Mouse (Mus musculus): ENCODE results near the gene Tgif1. TPM values are rescaled to one million over a fixed set of nuclear protein-coding genes. Genes with fewer than 3 reads are reported as not detected.

The Tgif1 gene
- polyA plus RNA-seq, 1 experiment from 2014 or later: 10.9 TPM

GRCm38 (mm10) chr17:70848511-70849398 is 4.6 kb downstream of the Tgif1 start:
- Histone ChIP-seq H3K27ac (ENCODE audit: low read depth, low read length) (peak overlapping the region; percentile 78), H3K9me3 (ENCODE audit: control insufficient read depth, low read length) (no peaks in the 10 kb centered on the region), H3K4me2 (ENCODE audit: low read depth, low read length) (peak overlapping the region; percentile 97), H3K4me3 (ENCODE audit: low read depth, low read length) (peak overlapping the region; percentile 54), H3K9ac (replicated peaks; ENCODE audit: low read depth, low read length) (peak overlapping the region; percentile 35), H3K4me1 (ENCODE audit: control insufficient read depth, insufficient read depth, low read length) (peaks cover 4% of the 10 kb centered on the region; the same call in 1 of the 2 replicates), H3K27me3 (ENCODE audit: control insufficient read depth, insufficient read depth, low read length) (no peaks in the 10 kb centered on the region; the same call in 1 of the 2 replicates), H3K36me3 (ENCODE audit: control insufficient read depth, insufficient read depth, low read length) (no peaks in the 10 kb centered on the region)
- 1% methylated on average over 23 of the region's 23 CpGs for WGBS
- no peak for ATAC-seq (ENCODE audit: low read depth)

GRCm38 (mm10) chr17:70847751-70848510 is 5.4 kb downstream of the Tgif1 start:
- no peak for ATAC-seq (ENCODE audit: low read depth)
- under 1% methylated on average over 17 of the region's 17 CpGs for WGBS
- Histone ChIP-seq H3K9me3 (ENCODE audit: control insufficient read depth, low read length) (no peaks in the 10 kb centered on the region), H3K4me1 (ENCODE audit: control insufficient read depth, insufficient read depth, low read length) (peaks cover 4% of the 10 kb centered on the region; the same call in 1 of the 2 replicates), H3K4me2 (ENCODE audit: low read depth, low read length) (peak overlapping the region; percentile 97), H3K9ac (replicated peaks; ENCODE audit: low read depth, low read length) (peak overlapping the region; percentile 35; the same call in 1 of the 2 replicates), H3K36me3 (ENCODE audit: control insufficient read depth, insufficient read depth, low read length) (no peaks in the 10 kb centered on the region), H3K4me3 (ENCODE audit: low read depth, low read length) (peak overlapping the region; percentile 54), H3K27ac (ENCODE audit: low read depth, low read length) (peak overlapping the region; percentile 78; the same call in 1 of the 2 replicates), H3K27me3 (ENCODE audit: control insufficient read depth, insufficient read depth, low read length) (no peaks in the 10 kb centered on the region; the same call in 1 of the 2 replicates)

- H3K9me3 ChIP-seq (ENCODE audit: control insufficient read depth, low read length): no peaks in the 10 kb centered on the region
- no peak overlapping the region for H3K9ac ChIP-seq (replicated peaks; ENCODE audit: low read depth, low read length)
- H3K27me3 ChIP-seq (ENCODE audit: control insufficient read depth, insufficient read depth, low read length): no peaks in the 10 kb centered on the region; the same call in 1 of the 2 replicates
- no peak for ATAC-seq (ENCODE audit: low read depth)
- H3K27ac ChIP-seq (ENCODE audit: low read depth, low read length): no peak overlapping the region
- no peaks in the 10 kb centered on the region for H3K36me3 ChIP-seq (ENCODE audit: control insufficient read depth, insufficient read depth, low read length)
- peaks cover 4% of the 10 kb centered on the region; the same call in 1 of the 2 replicates for H3K4me1 ChIP-seq (ENCODE audit: control insufficient read depth, insufficient read depth, low read length)
- H3K4me3 ChIP-seq (ENCODE audit: low read depth, low read length): no peak overlapping the region
- under 1% methylated on average over 4 of the region's 4 CpGs for WGBS
- peak overlapping the region; percentile 17; the same call in 1 of the 2 replicates for H3K4me2 ChIP-seq (ENCODE audit: low read depth, low read length)
Measured at GRCm38 (mm10) chr17:70847086-70847485, 6.3 kb downstream of the Tgif1 start.

GRCm38 (mm10) chr17:70846111-70846644 is 7.2 kb downstream of the Tgif1 start:
- Histone ChIP-seq H3K9me3 (ENCODE audit: control insufficient read depth, low read length) (no peaks in the 10 kb centered on the region), H3K36me3 (ENCODE audit: control insufficient read depth, insufficient read depth, low read length) (no peaks in the 10 kb centered on the region), H3K4me2 (ENCODE audit: low read depth, low read length) (no peak overlapping the region), H3K27ac (ENCODE audit: low read depth, low read length) (no peak overlapping the region), H3K4me1 (ENCODE audit: control insufficient read depth, insufficient read depth, low read length) (peaks cover 4% of the 10 kb centered on the region; the same call in 1 of the 2 replicates), H3K27me3 (ENCODE audit: control insufficient read depth, insufficient read depth, low read length) (no peaks in the 10 kb centered on the region; the same call in 1 of the 2 replicates), H3K9ac (replicated peaks; ENCODE audit: low read depth, low read length) (no peak overlapping the region), H3K4me3 (ENCODE audit: low read depth, low read length) (no peak overlapping the region)
- 72% methylated on average over 8 of the region's 8 CpGs for WGBS
- ATAC-seq (ENCODE audit: low read depth): no peak

- H3K4me2 ChIP-seq (ENCODE audit: low read depth, low read length): no peak overlapping the region
- H3K27me3 ChIP-seq (ENCODE audit: control insufficient read depth, insufficient read depth, low read length): no peaks in the 10 kb centered on the region; the same call in 1 of the 2 replicates
- no peak overlapping the region for H3K4me3 ChIP-seq (ENCODE audit: low read depth, low read length)
- H3K27ac ChIP-seq (ENCODE audit: low read depth, low read length): no peak overlapping the region
- no peaks in the 10 kb centered on the region for H3K9me3 ChIP-seq (ENCODE audit: control insufficient read depth, low read length)
- no peak overlapping the region for H3K9ac ChIP-seq (replicated peaks; ENCODE audit: low read depth, low read length)
- peaks cover under 1% of the 10 kb centered on the region; the same call in 1 of the 2 replicates for H3K4me1 ChIP-seq (ENCODE audit: control insufficient read depth, insufficient read depth, low read length)
- 87% methylated on average over 2 of the region's 2 CpGs for WGBS
- no peak for ATAC-seq (ENCODE audit: low read depth)
- no peaks in the 10 kb centered on the region for H3K36me3 ChIP-seq (ENCODE audit: control insufficient read depth, insufficient read depth, low read length)
Measured at GRCm38 (mm10) chr17:70845543-70845942, 7.8 kb downstream of the Tgif1 start.

- WGBS: 60% methylated on average over 10 of the region's 10 CpGs
- H3K9me3 ChIP-seq (ENCODE audit: control insufficient read depth, low read length): no peaks in the 10 kb centered on the region
- H3K27ac ChIP-seq (ENCODE audit: low read depth, low read length): no peak overlapping the region
- H3K4me3 ChIP-seq (ENCODE audit: low read depth, low read length): no peak overlapping the region
- H3K4me2 ChIP-seq (ENCODE audit: low read depth, low read length): no peak overlapping the region
- H3K4me1 ChIP-seq (ENCODE audit: control insufficient read depth, insufficient read depth, low read length): no peaks in the 10 kb centered on the region; the same call in 1 of the 2 replicates
- H3K9ac ChIP-seq (replicated peaks; ENCODE audit: low read depth, low read length): no peak overlapping the region
- no peaks in the 10 kb centered on the region for H3K36me3 ChIP-seq (ENCODE audit: control insufficient read depth, insufficient read depth, low read length)
- ATAC-seq (ENCODE audit: low read depth): no peak
- no peaks in the 10 kb centered on the region for H3K27me3 ChIP-seq (ENCODE audit: control insufficient read depth, insufficient read depth, low read length)
Measured at GRCm38 (mm10) chr17:70844971-70845370, 8.4 kb downstream of the Tgif1 start.

GRCm38 (mm10) chr17:70843252-70843651 is 10.1 kb downstream of the Tgif1 start:
- ATAC-seq (ENCODE audit: low read depth): no peak
- Histone ChIP-seq H3K9ac (replicated peaks; ENCODE audit: low read depth, low read length) (no peak overlapping the region), H3K4me1 (ENCODE audit: control insufficient read depth, insufficient read depth, low read length) (no peaks in the 10 kb centered on the region; the same call in 1 of the 2 replicates), H3K9me3 (ENCODE audit: control insufficient read depth, low read length) (no peaks in the 10 kb centered on the region), H3K27ac (ENCODE audit: low read depth, low read length) (no peak overlapping the region), H3K4me3 (ENCODE audit: low read depth, low read length) (no peak overlapping the region), H3K27me3 (ENCODE audit: control insufficient read depth, insufficient read depth, low read length) (no peaks in the 10 kb centered on the region), H3K36me3 (ENCODE audit: control insufficient read depth, insufficient read depth, low read length) (no peaks in the 10 kb centered on the region), H3K4me2 (ENCODE audit: low read depth, low read length) (no peak overlapping the region)
- WGBS: 59% methylated on average over 4 of the region's 4 CpGs

GRCm38 (mm10) chr17:70838533-70838932 is 14.8 kb downstream of the Tgif1 start:
- Histone ChIP-seq H3K4me3 (ENCODE audit: low read depth, low read length) (no peak overlapping the region), H3K27me3 (ENCODE audit: control insufficient read depth, insufficient read depth, low read length) (no peaks in the 10 kb centered on the region), H3K27ac (ENCODE audit: low read depth, low read length) (no peak overlapping the region), H3K4me2 (ENCODE audit: low read depth, low read length) (no peak overlapping the region), H3K4me1 (ENCODE audit: control insufficient read depth, insufficient read depth, low read length) (peaks cover 7% of the 10 kb centered on the region; the same call in 1 of the 2 replicates), H3K9ac (replicated peaks; ENCODE audit: low read depth, low read length) (no peak overlapping the region), H3K9me3 (ENCODE audit: control insufficient read depth, low read length) (no peaks in the 10 kb centered on the region), H3K36me3 (ENCODE audit: control insufficient read depth, insufficient read depth, low read length) (no peaks in the 10 kb centered on the region)
- ATAC-seq (ENCODE audit: low read depth): no peak
- 64% methylated on average over 5 of the region's 5 CpGs for WGBS
